Mouse (Mus musculus) myocyte (in vitro differentiated cells): ENCODE measurements around the gene Mpg. TPM values are rescaled to one million over a fixed set of nuclear protein-coding genes. Genes with fewer than 3 reads are reported as not detected.
A peak's percentile ranks its signal among the peaks of the same experiment; 100 is the strongest.

ENCODE experiments used
- H3K27me3 ChIP-seq: one replicate; pipeline ENCODE4 v1.6.1; 2011; ENCODE audit not compliant: control insufficient read depth, insufficient read depth, insufficient read length
- H3K36me3 ChIP-seq: one replicate; pipeline ENCODE4 v1.6.1; 2011; ENCODE audit not compliant: control insufficient read depth, insufficient read depth
- H3K4me2 ChIP-seq: one replicate; pipeline ENCODE4 v1.6.1; 2011; ENCODE audit warnings: low read depth, control low read depth
- H3K4me3 ChIP-seq: one replicate; pipeline ENCODE4 v1.5.1; 2011; ENCODE audit warnings: mild to moderate bottlenecking, control low read depth, moderate library complexity
- H3K79me2 ChIP-seq: one replicate; pipeline ENCODE4 v1.6.1; 2011; ENCODE audit not compliant: control insufficient read depth, insufficient read depth
- H3ac ChIP-seq: one replicate; pipeline ENCODE4 v1.6.1; 2011; ENCODE audit not compliant: control insufficient read depth, insufficient read length
- CEBPB ChIP-seq: IDR thresholded peaks from 2 replicates; pipeline ENCODE4 v1.6.1; 2011; ENCODE audit warnings: mild to moderate bottlenecking, moderate library complexity; ENCODE audit not compliant: poor library complexity, insufficient read depth, severe bottlenecking
- E2F4 ChIP-seq: IDR thresholded peaks from one replicate; pipeline ENCODE4 v1.6.1; 2011; ENCODE audit warnings: mild to moderate bottlenecking, control low read depth, moderate library complexity; ENCODE audit not compliant: insufficient read depth
- MAX ChIP-seq: IDR thresholded peaks from one replicate; pipeline ENCODE4 v1.6.1; 2011; ENCODE audit warnings: low read depth, mild to moderate bottlenecking, control low read depth
- MYOD1 ChIP-seq, 3 experiments: IDR thresholded peaks; one replicate each; pipeline ENCODE4 v1.6.1; 2011; ENCODE audit warnings: control low read depth in 2 of 3, low read depth in 2 of 3, mild to moderate bottlenecking in 2 of 3, moderate library complexity in 1 of 3; ENCODE audit not compliant: insufficient read length in 2 of 3, control insufficient read depth in 1 of 3
- MYOG ChIP-seq, 3 experiments: IDR thresholded peaks; one replicate each; pipeline ENCODE4 v1.6.1; 2011; ENCODE audit warnings: control low read depth in 2 of 3, low read depth in 2 of 3, mild to moderate bottlenecking in 2 of 3; ENCODE audit not compliant: insufficient read length in 2 of 3, control insufficient read depth in 1 of 3, insufficient read depth in 1 of 3
- POLR2A ChIP-seq: IDR thresholded peaks from one replicate; pipeline ENCODE4 v1.6.1; 2011; ENCODE audit warnings: low read depth, mild to moderate bottlenecking, control low read depth, moderate library complexity; ENCODE audit not compliant: insufficient read length
- POLR2AphosphoS2 ChIP-seq: IDR thresholded peaks from one replicate; pipeline ENCODE4 v1.6.1; 2011; ENCODE audit warnings: low read depth, control low read depth; ENCODE audit not compliant: insufficient read length
- REST ChIP-seq: IDR thresholded peaks from one replicate; pipeline ENCODE4 v1.6.1; 2011; ENCODE audit warnings: mild to moderate bottlenecking, control low read depth, moderate library complexity; ENCODE audit not compliant: insufficient read depth, insufficient read length
- SRF ChIP-seq: IDR thresholded peaks from one replicate; pipeline ENCODE4 v1.6.1; 2011; ENCODE audit warnings: low read depth; ENCODE audit not compliant: control insufficient read depth, insufficient read length
- TCF12 ChIP-seq: IDR thresholded peaks from one replicate; pipeline ENCODE4 v1.6.1; 2011; ENCODE audit warnings: mild to moderate bottlenecking, control low read depth; ENCODE audit not compliant: poor library complexity, insufficient read depth, severe bottlenecking
- TCF3 ChIP-seq: IDR thresholded peaks from one replicate; pipeline ENCODE4 v1.6.1; 2011; ENCODE audit warnings: low read depth, control low read depth; ENCODE audit not compliant: insufficient read length
- USF1 ChIP-seq: IDR thresholded peaks from one replicate; pipeline ENCODE4 v1.6.1; 2011; ENCODE audit warnings: low read depth, mild to moderate bottlenecking, control low read depth, moderate library complexity
- polyA plus RNA-seq: library from polyadenylated mRNA; unstranded; fragments of >200 nt; fragmentation: generic; extraction: Trizol; gene quantifications from one replicate; pipeline ENCODE4 v1.2.1, GENCODE M21; 2012; ENCODE audit warnings: missing spikeins

Mpg gene
- polyA plus RNA-seq, 1 experiment, result 23.8 TPM

GRCm38 (mm10) chr11:32232848-32233247, 6.5 kb downstream of the Mpg start:
- Histone ChIP-seq H3ac (no peak overlapping the region), H3K4me2 (no peak overlapping the region), H3K79me2 (no peaks in the 10 kb centered on the region), H3K27me3 (no peaks in the 10 kb centered on the region), H3K36me3 (peaks cover 25% of the 10 kb centered on the region), H3K4me3 (no peak overlapping the region)
- TF ChIP-seq CEBPB, result no peak
- TF ChIP-seq TCF12, result no peak

GRCm38 (mm10) chr11:32233895-32234294, 7.6 kb downstream of the Mpg start:
- Histone ChIP-seq H3K36me3 (peaks cover 29% of the 10 kb centered on the region), H3K27me3 (no peaks in the 10 kb centered on the region), H3K4me3 (no peak overlapping the region), H3K79me2 (no peaks in the 10 kb centered on the region), H3ac (no peak overlapping the region), H3K4me2 (no peak overlapping the region)
- TF ChIP-seq POLR2AphosphoS2 (no peak), MYOD1 (IDR thresholded peaks at IDR 0.05; ENCODE audit: control insufficient read depth in 1 of 3, insufficient read length in 2 of 3, low read depth in 2 of 3) (no peak), MYOG (IDR thresholded peaks at IDR 0.05; ENCODE audit: control insufficient read depth in 1 of 3, insufficient read depth in 1 of 3, insufficient read length in 2 of 3, low read depth in 2 of 3) (no peak), POLR2A (no peak), USF1 (no peak), TCF12 (no peak), E2F4 (no peak)

- no peak overlapping the region for H3K4me2 ChIP-seq
- no peaks in the 10 kb centered on the region for H3K27me3 ChIP-seq
- no peak overlapping the region for H3K4me3 ChIP-seq
- peaks cover 31% of the 10 kb centered on the region for H3K36me3 ChIP-seq
- no peaks in the 10 kb centered on the region for H3K79me2 ChIP-seq
- no peak for TF ChIP-seq TCF3
- no peak for TF ChIP-seq REST
- TF ChIP-seq MAX, result no peak
- TF ChIP-seq E2F4, result no peak
- TF ChIP-seq POLR2A, result no peak
- TF ChIP-seq CEBPB, result no peak
- TF ChIP-seq MYOG (IDR thresholded peaks at IDR 0.05; ENCODE audit: control insufficient read depth in 1 of 3, insufficient read depth in 1 of 3, insufficient read length in 2 of 3, low read depth in 2 of 3), result no peak
- no peak for TF ChIP-seq SRF
- no peak for TF ChIP-seq POLR2AphosphoS2
- no peak for TF ChIP-seq USF1
- H3ac ChIP-seq, result no peak overlapping the region
Observed at GRCm38 (mm10) chr11:32234816-32235485, 8.6 kb downstream of the Mpg start.

DNA sequence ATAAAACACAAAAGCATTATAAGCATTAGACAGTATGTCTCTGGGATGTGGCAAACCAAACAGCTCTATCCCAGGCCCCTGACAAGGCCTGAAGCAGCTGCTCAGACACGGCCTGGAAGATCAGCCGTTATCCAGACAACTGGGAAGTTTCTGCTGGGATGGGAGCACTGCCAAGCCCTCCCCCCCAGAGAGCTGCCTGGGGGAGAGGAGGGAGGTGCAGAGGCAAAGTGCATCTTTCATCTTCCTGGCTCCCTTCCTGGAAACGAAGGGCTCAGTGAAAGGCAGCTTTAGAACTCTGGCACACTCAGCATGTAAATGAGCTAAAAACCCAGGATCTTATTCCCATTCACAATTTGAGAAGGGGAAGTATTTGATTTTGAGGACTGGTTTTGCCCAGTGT, 9.3 kb downstream of the Mpg start:
- TF ChIP-seq MYOG (IDR thresholded peaks at IDR 0.05; ENCODE audit: control insufficient read depth in 1 of 3, insufficient read depth in 1 of 3, insufficient read length in 2 of 3, low read depth in 2 of 3) (peak in 1 of 3 experiments; percentile 41), POLR2AphosphoS2 (no peak), SRF (no peak), USF1 (no peak), TCF3 (no peak)
- Histone ChIP-seq H3ac (no peak overlapping the region), H3K79me2 (no peaks in the 10 kb centered on the region), H3K4me3 (no peak overlapping the region), H3K27me3 (no peaks in the 10 kb centered on the region), H3K36me3 (peaks cover 28% of the 10 kb centered on the region), H3K4me2 (no peak overlapping the region)

GRCm38 (mm10) chr11:32236132-32236531, 9.8 kb downstream of the Mpg start:
- no peaks in the 10 kb centered on the region for H3K27me3 ChIP-seq
- no peak overlapping the region for H3K4me3 ChIP-seq
- no peaks in the 10 kb centered on the region for H3K79me2 ChIP-seq
- peaks cover 33% of the 10 kb centered on the region for H3K36me3 ChIP-seq
- no peak for TF ChIP-seq POLR2AphosphoS2
- TF ChIP-seq USF1, result no peak
- TF ChIP-seq MYOD1 (IDR thresholded peaks at IDR 0.05; ENCODE audit: control insufficient read depth in 1 of 3, insufficient read length in 2 of 3, low read depth in 2 of 3), result no peak
- no peak for TF ChIP-seq CEBPB
- TF ChIP-seq SRF, result no peak
- TF ChIP-seq TCF3, result no peak
- TF ChIP-seq E2F4, result no peak
- no peak for TF ChIP-seq MYOG (IDR thresholded peaks at IDR 0.05; ENCODE audit: control insufficient read depth in 1 of 3, insufficient read depth in 1 of 3, insufficient read length in 2 of 3, low read depth in 2 of 3)
- no peak overlapping the region for H3ac ChIP-seq
- H3K4me2 ChIP-seq, result no peak overlapping the region
